Mouse (Mus musculus) ES-E14 (cell line): Measurements from ENCODE around the gene Rab33a. TPM values are rescaled to one million over a fixed set of nuclear protein-coding genes. Genes with fewer than 3 reads are reported as not detected.

Experiments used
- DNase-seq: peaks from one replicate; pipeline ENCODE4 v3.0.0-alpha.2; 2013; ENCODE audit warnings: low read depth, low spot score
- H3K27ac ChIP-seq: 2 replicates; pipeline ENCODE4 v1.5.1; 2012; ENCODE audit warnings: low read depth, mild to moderate bottlenecking, low read length, moderate library complexity, mixed read lengths; ENCODE audit not compliant: poor library complexity, insufficient read depth, severe bottlenecking
- H3K36me3 ChIP-seq: 2 replicates; pipeline ENCODE4 v1.6.1; 2012; ENCODE audit warnings: mild to moderate bottlenecking, low read length, moderate library complexity, mixed read lengths; ENCODE audit not compliant: control insufficient read depth, poor library complexity, insufficient read depth, severe bottlenecking
- H3K4me1 ChIP-seq, 2 experiments: fragments of 150-350 bp in 1 of 2; sonication (generic) in 1 of 2; 2 replicates each; pipeline ENCODE4 v1.6.1; 2012; ENCODE audit warnings: low read length in 2 of 2, mild to moderate bottlenecking in 1 of 2, mixed read lengths in 1 of 2; ENCODE audit not compliant: control insufficient read depth in 2 of 2, insufficient read depth in 2 of 2, poor library complexity in 1 of 2
- H3K4me3 ChIP-seq, 2 experiments: fragments of 150-350 bp in 1 of 2; sonication (generic) in 1 of 2; 2 replicates each; pipeline ENCODE4 v1.5.1; 2012; ENCODE audit warnings: low read length in 2 of 2, low read depth in 1 of 2, mild to moderate bottlenecking in 1 of 2, mixed read lengths in 1 of 2; ENCODE audit not compliant: insufficient read depth in 1 of 2, poor library complexity in 1 of 2, severe bottlenecking in 1 of 2
- H3K9ac ChIP-seq: 2 replicates; pipeline ENCODE4 v1.6.1; 2012; ENCODE audit warnings: low read depth, mild to moderate bottlenecking, low read length, mixed read lengths; ENCODE audit not compliant: poor library complexity, insufficient read depth, severe bottlenecking
- H3K9me3 ChIP-seq: fragments of 150-350 bp; sonication (generic); 2 replicates; pipeline ENCODE4 v1.6.1; 2012; ENCODE audit warnings: low read depth, mild to moderate bottlenecking, low read length; ENCODE audit not compliant: control insufficient read depth, insufficient read depth
- CHD2 ChIP-seq: IDR thresholded peaks from 2 replicates; pipeline ENCODE4 v1.6.1; 2014; ENCODE audit warnings: mild to moderate bottlenecking, low read depth, low read length, inconsistent platforms
- HCFC1 ChIP-seq: IDR thresholded peaks from 2 replicates; pipeline ENCODE4 v1.6.1; 2012; ENCODE audit warnings: low read length, inconsistent platforms, borderline replicate concordance; ENCODE audit not compliant: insufficient read depth
- MAFK ChIP-seq: IDR thresholded peaks from 2 replicates; pipeline ENCODE4 v1.6.1; 2014; ENCODE audit warnings: mild to moderate bottlenecking, low read depth, low read length, inconsistent platforms; ENCODE audit not compliant: insufficient read depth
- ZC3H11A ChIP-seq: IDR thresholded peaks from 2 replicates; pipeline ENCODE4 v1.6.1; 2012; ENCODE audit warnings: low read depth, mild to moderate bottlenecking, inconsistent platforms, low read length, borderline replicate concordance
- ZNF384 ChIP-seq: IDR thresholded peaks from 2 replicates; pipeline ENCODE4 v1.6.1; 2012; ENCODE audit warnings: low read depth, low read length, inconsistent platforms
- in situ Hi-C, 2 experiments: fragments of 600-800 bp; cut with MboI; formaldehyde crosslinking; loops; one replicate each; pipeline ENCODE4 v1.15.1; 2025; ENCODE audit warnings: low sequenced_read_pairs in 2 of 2, inconsistent platforms in 1 of 2; ENCODE audit not compliant: unreplicated experiment in 2 of 2
- total RNA-seq: library from RNA; depleted of rRNA; stranded (reverse); fragments of 300-350 nt; gene quantifications from 2 replicates; pipeline ENCODE4 v1.2.3, GENCODE M21; 2012

Gene Rab33a
- total RNA-seq, 1 experiment, result 0.76 TPM

- H3K9ac ChIP-seq, result no peak overlapping the region
- H3K4me1 ChIP-seq, result no peaks in the 10 kb centered on the region
- in situ Hi-C loops, result no loop called here
- no peak overlapping the region for H3K4me3 ChIP-seq
- DNase-seq, result no peak
- H3K27ac ChIP-seq, result no peak overlapping the region
- TF ChIP-seq HCFC1 (no peak), ZNF384 (no peak), MAFK (no peak), ZC3H11A (no peak), CHD2 (no peak)
- no peaks in the 10 kb centered on the region for H3K9me3 ChIP-seq
- no peaks in the 10 kb centered on the region for H3K36me3 ChIP-seq
Measured at GRCm38 (mm10) chrX:48521651-48522050, 2.6 kb downstream of the Rab33a start.

- DNase-seq, result no peak
- in situ Hi-C loops, result no loop called here
- TF ChIP-seq ZC3H11A (no peak), ZNF384 (no peak), CHD2 (no peak), HCFC1 (no peak), MAFK (no peak)
- Histone ChIP-seq H3K4me3 (no peak overlapping the region), H3K27ac (no peak overlapping the region), H3K36me3 (no peaks in the 10 kb centered on the region), H3K4me1 (no peaks in the 10 kb centered on the region), H3K9me3 (no peaks in the 10 kb centered on the region), H3K9ac (no peak overlapping the region)
Measured at GRCm38 (mm10) chrX:48523512-48523911, 4.4 kb downstream of the Rab33a start.

GRCm38 (mm10) chrX:48525332-48525731 lies 6.2 kb downstream of the Rab33a start:
- in situ Hi-C loops, result no loop called here
- H3K4me3 ChIP-seq, result no peak overlapping the region
- H3K9ac ChIP-seq, result no peak overlapping the region
- H3K36me3 ChIP-seq, result no peaks in the 10 kb centered on the region
- no peak for DNase-seq
- H3K4me1 ChIP-seq, result no peaks in the 10 kb centered on the region
- H3K9me3 ChIP-seq, result no peaks in the 10 kb centered on the region
- no peak for TF ChIP-seq CHD2
- no peak for TF ChIP-seq ZC3H11A
- TF ChIP-seq MAFK, result no peak
- TF ChIP-seq ZNF384, result no peak
- no peak for TF ChIP-seq HCFC1
- no peak overlapping the region for H3K27ac ChIP-seq

DNA sequence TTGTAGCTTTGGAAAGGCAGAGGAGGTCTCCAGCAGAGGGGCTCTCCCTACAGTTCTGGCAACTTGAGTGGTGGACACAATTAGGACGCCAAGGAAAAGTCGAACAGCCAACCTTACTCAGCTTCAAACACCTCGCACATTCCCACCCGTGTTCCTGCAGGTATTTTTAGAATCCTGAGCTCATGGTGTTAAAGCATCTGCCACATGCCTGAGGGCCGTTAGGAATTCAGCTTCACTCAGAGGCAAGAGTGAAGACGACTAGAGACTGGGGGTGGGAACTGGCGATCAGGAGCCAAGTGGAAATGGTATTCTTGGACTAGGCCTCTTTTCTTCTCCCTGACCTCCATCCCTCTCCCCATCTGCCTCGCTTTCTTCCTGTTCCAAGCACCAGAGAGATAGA lies 6.8 kb downstream of the Rab33a start:
- H3K9me3 ChIP-seq, result no peaks in the 10 kb centered on the region
- no peak overlapping the region for H3K4me3 ChIP-seq
- no peak for TF ChIP-seq CHD2
- no peak for TF ChIP-seq HCFC1
- no peak for TF ChIP-seq ZNF384
- no peak for TF ChIP-seq MAFK
- no peak for TF ChIP-seq ZC3H11A
- no peak for DNase-seq
- no peak overlapping the region for H3K27ac ChIP-seq
- H3K4me1 ChIP-seq, result no peaks in the 10 kb centered on the region
- in situ Hi-C loops, result no loop called here
- no peak overlapping the region for H3K9ac ChIP-seq
- H3K36me3 ChIP-seq, result no peaks in the 10 kb centered on the region

DNA sequence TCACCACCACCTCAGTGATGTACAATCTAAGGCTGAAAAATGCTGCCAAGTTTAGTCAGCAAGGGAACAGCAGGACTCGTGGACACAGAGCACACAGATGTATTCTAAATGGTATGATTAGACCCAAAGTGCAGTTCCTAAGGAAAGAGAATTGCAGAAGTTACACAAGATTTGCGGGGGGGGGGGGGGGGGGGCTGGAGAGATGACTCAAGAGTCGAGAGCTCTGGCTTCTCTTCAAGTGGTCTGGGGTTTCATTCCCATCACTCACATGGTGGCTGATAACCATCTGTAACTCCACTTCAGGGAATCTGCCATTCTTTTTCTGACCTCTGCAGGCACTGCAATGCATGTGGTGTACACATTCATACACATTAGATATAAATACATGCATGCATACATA lies 7.3 kb downstream of the Rab33a start:
- Histone ChIP-seq H3K36me3 (no peaks in the 10 kb centered on the region), H3K27ac (no peak overlapping the region), H3K4me1 (no peaks in the 10 kb centered on the region), H3K9me3 (no peaks in the 10 kb centered on the region), H3K9ac (no peak overlapping the region), H3K4me3 (no peak overlapping the region)
- TF ChIP-seq ZNF384 (no peak), CHD2 (no peak), ZC3H11A (no peak), MAFK (no peak), HCFC1 (no peak)
- DNase-seq, result no peak
- in situ Hi-C loops, result no loop called here
